Mouse (Mus musculus) megakaryocyte, embryonic 14.5 days (primary cell): ENCODE measurements around the gene Vmn2r110. TPM values are rescaled to one million over a fixed set of nuclear protein-coding genes. Genes with fewer than 3 reads are reported as not detected.

ENCODE experiments used
- H3K27me3 ChIP-seq: replicated peaks from 2 replicates; pipeline ENCODE3; 2012; ENCODE audit warnings: inconsistent platforms
- H3K36me3 ChIP-seq: replicated peaks from 2 replicates; pipeline ENCODE3; 2012; ENCODE audit warnings: low read length, inconsistent platforms, mixed read lengths
- H3K4me1 ChIP-seq: 2 replicates; pipeline ENCODE4 v1.6.1; 2012; ENCODE audit warnings: inconsistent platforms
- H3K4me3 ChIP-seq: replicated peaks from 2 replicates; pipeline ENCODE3; 2012; ENCODE audit warnings: moderate library complexity, mild to moderate bottlenecking, inconsistent platforms
- H3K9me3 ChIP-seq: 2 replicates; pipeline ENCODE4 v1.6.1; 2012; ENCODE audit warnings: inconsistent platforms
- FLI1 ChIP-seq: IDR thresholded peaks from 2 replicates; pipeline ENCODE4 v1.6.1; 2012; ENCODE audit warnings: low read length, inconsistent platforms, mixed read lengths
- GATA1 ChIP-seq: IDR thresholded peaks from 3 replicates; pipeline ENCODE4 v1.6.1; 2012; ENCODE audit warnings: mixed read lengths, low read length, inconsistent platforms, borderline replicate concordance
- polyA plus RNA-seq: library from polyadenylated mRNA; stranded (reverse); fragments of >175 nt; gene quantifications from 2 replicates; pipeline ENCODE4 v1.2.3, GENCODE M21; 2012; ENCODE audit warnings: low replicate concordance; ENCODE audit not compliant: insufficient read depth

The Vmn2r110 gene
- polyA plus RNA-seq = 0.02 TPM in 1 of 2 replicates, not detected in the other

DNA sequence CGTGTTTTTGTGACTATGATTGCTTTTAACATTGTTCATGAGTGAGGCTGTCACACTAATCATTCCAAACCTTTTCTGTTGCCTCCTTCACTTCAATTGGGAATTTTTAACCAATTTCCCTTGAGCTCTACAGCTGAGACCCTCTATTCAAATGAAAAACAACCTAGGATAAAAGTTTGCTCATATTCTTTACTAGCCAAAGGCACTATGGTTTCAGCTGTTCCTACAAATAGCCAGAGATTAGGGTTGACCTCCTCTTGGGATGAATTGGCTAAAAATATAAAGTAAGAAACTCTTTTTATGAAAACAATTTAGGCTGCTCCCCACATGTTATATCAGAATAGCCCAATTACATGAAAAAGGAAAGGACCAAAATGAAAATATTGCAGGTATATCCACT lies at the start of gene Vmn2r110:
Gene Vmn2r110 (minus strand): TSS at position 101 of the 400 bp plus-strand sequence.
- Histone ChIP-seq H3K9me3 (0 out of 2 replicates have a peak, but pooled peaks cover 1% of the 10 kb centered on the region), H3K27me3 (no peaks in the 10 kb centered on the region), H3K36me3 (no peaks in the 10 kb centered on the region), H3K4me3 (no peak within 1 kb of the TSS), H3K4me1 (no peaks in the 10 kb centered on the region)
- TF ChIP-seq FLI1 (no peak), GATA1 (no peak)

DNA sequence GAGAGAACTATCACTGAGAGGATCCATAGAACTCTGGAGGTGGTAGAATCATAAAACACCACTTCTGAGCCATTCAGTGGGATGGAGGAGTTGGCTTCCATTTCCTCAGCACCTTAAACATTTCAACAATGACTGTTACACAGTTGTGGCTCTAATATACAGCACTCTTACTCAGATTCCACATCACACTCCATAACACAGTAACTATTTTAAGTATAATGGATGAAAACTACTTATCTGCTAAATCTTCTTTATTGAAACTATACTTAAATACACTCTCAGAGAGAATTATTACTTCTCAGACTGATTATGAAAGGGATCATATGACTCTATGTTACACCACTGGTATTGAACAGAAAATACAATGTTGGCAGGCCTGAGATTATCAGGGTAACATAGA lies 28.6 kb upstream of the Vmn2r110 start, which contains the start of gene Fpr-rs3:
Gene Fpr-rs3 (minus strand): TSS at position 101 of the 400 bp plus-strand sequence.
- Histone ChIP-seq H3K36me3 (no peaks in the 10 kb centered on the region), H3K9me3 (peaks cover 3% of the 10 kb centered on the region; the same call in 1 of the 2 replicates), H3K27me3 (no peaks in the 10 kb centered on the region), H3K4me3 (no peak within 1 kb of the TSS), H3K4me1 (no peaks in the 10 kb centered on the region)
- TF ChIP-seq FLI1 (no peak), GATA1 (no peak)

DNA sequence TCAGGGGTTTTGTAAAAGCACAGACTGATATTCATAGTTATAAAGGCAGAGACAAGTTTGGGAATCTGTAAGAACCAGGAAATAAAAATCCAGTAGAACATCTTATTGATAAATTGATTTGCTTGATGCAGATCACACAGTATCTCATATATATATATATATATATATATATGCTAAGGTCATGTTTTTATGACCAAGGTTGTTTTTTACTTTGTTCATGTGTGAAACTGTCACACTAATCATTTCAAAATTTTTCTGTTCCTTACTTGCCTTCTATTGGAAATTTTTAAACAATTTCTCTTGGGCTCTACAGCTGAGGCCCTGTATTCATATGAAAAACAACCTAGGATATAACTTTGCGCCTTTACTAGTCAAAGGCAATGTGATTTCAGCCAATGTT lies 31.6 kb downstream of the Vmn2r110 start, which contains the start of gene Vmn2r109:
Gene Vmn2r109 (minus strand): TSS at position 101 of the 400 bp plus-strand sequence.
- TF ChIP-seq GATA1 (no peak), FLI1 (no peak)

More for the DNA sequence above, 31.6 kb downstream of the Vmn2r110 start, which contains the start of gene Vmn2r109:
- Histone ChIP-seq H3K9me3 (0 out of 2 replicates have a peak, but pooled peaks cover 3% of the 10 kb centered on the region), H3K4me3 (no peak within 1 kb of the TSS), H3K36me3 (no peaks in the 10 kb centered on the region), H3K4me1 (no peaks in the 10 kb centered on the region), H3K27me3 (no peaks in the 10 kb centered on the region)

Other genes with a start within 250 kb of the Vmn2r110 start
- not detected in 2 replicates for gene Vmn1r224, start 182.3 kb downstream of the Vmn2r110 start, polyA plus RNA-seq
- not detected in 2 replicates for gene Vmn2r108, start 115.1 kb downstream of the Vmn2r110 start, polyA plus RNA-seq
- gene Vmn1r225, start 98.3 kb downstream of the Vmn2r110 start, polyA plus RNA-seq = not detected in 2 replicates
- not detected in 2 replicates for gene Vmn2r109, start 31.7 kb downstream of the Vmn2r110 start, polyA plus RNA-seq
- gene Fpr-rs3, start 28.5 kb upstream of the Vmn2r110 start, polyA plus RNA-seq = not detected in 2 replicates
- not detected in 2 replicates for gene Vmn1r226, start 86.4 kb upstream of the Vmn2r110 start, polyA plus RNA-seq
- not detected in 2 replicates for gene Vmn1r227, start 133.4 kb upstream of the Vmn2r110 start, polyA plus RNA-seq
- not detected in 2 replicates for gene Vmn1r228, start 189.7 kb upstream of the Vmn2r110 start, polyA plus RNA-seq
- not detected in 2 replicates for gene Vmn1r229, start 215.1 kb upstream of the Vmn2r110 start, polyA plus RNA-seq
- not detected in 2 replicates for gene Vmn1r230, start 244.0 kb upstream of the Vmn2r110 start, polyA plus RNA-seq